Mouse (Mus musculus): ENCODE data around the gene Fam173a.

DNA sequence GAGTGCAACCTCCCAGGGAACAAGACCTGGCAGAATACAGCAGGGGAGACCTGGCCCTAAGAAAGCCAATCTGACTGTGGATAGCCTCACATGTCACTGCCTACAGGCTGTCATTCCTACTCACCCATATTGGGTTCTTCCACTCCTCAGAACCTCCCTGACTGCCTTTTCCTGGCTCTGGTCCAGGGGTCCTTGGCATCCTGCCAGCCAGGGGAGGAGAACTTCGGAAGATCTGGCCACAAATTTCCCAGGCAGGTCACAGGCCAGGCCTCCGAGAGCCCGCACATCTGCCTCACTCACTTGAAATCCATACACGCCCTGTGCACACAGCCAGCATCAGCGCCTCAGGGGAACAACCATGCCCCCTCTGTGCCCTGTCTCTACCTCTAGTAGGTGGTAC lies 41.3 kb downstream of the Fam173a start:
- no peak for TF ChIP-seq CTCF (conservative IDR thresholded peaks at IDR 0.05; ENCODE audit: low read length)
- no peak for TF ChIP-seq POU5F1 (IDR thresholded peaks at IDR 0.05; ENCODE audit: borderline replicate concordance, low read length)
